Mouse (Mus musculus) cerebellum, adult 8-10 months (tissue): ENCODE results near the gene Tank.
A peak's percentile ranks its signal among the peaks of the same experiment; 100 is the strongest.

ENCODE experiments used
- DNase-seq: peaks from one replicate; pipeline ENCODE4 v3.0.0; 2022

The Tank gene

GRCm38 (mm10) chr2:61578433-61578832 lies at the start of gene Tank:
Gene Tank, plus strand, starts transcription at chr2:61578585.
- DNase-seq, result no peak

- no peak for DNase-seq
Observed at GRCm38 (mm10) chr2:61532326-61532725, 46.1 kb upstream of the Tank start.

- peak; percentile 38 for DNase-seq
Observed at GRCm38 (mm10) chr2:61533131-61533530, 45.3 kb upstream of the Tank start.

GRCm38 (mm10) chr2:61536901-61537300 lies 41.5 kb upstream of the Tank start:
- no peak for DNase-seq

GRCm38 (mm10) chr2:61539378-61539777 lies 39.0 kb upstream of the Tank start:
- no peak for DNase-seq

GRCm38 (mm10) chr2:61542426-61542825 lies 36.0 kb upstream of the Tank start:
- no peak for DNase-seq

- DNase-seq, result no peak
Observed at GRCm38 (mm10) chr2:61545666-61546065, 32.7 kb upstream of the Tank start.

- DNase-seq, result no peak
Observed at GRCm38 (mm10) chr2:61548021-61548420, 30.4 kb upstream of the Tank start.

GRCm38 (mm10) chr2:61551680-61552079 lies 26.7 kb upstream of the Tank start:
- no peak for DNase-seq

GRCm38 (mm10) chr2:61555367-61555766 lies 23.0 kb upstream of the Tank start:
- no peak for DNase-seq

GRCm38 (mm10) chr2:61555825-61556224 lies 22.6 kb upstream of the Tank start:
- DNase-seq, result no peak

- no peak for DNase-seq
Observed at GRCm38 (mm10) chr2:61556639-61557038, 21.7 kb upstream of the Tank start.

- DNase-seq, result no peak
Observed at GRCm38 (mm10) chr2:61557848-61558471, 20.4 kb upstream of the Tank start.

- DNase-seq, result no peak
Observed at GRCm38 (mm10) chr2:61561058-61561457, 17.3 kb upstream of the Tank start.

- no peak for DNase-seq
Observed at GRCm38 (mm10) chr2:61563202-61563601, 15.2 kb upstream of the Tank start.

- no peak for DNase-seq
Observed at GRCm38 (mm10) chr2:61567045-61567783, 11.2 kb upstream of the Tank start.

GRCm38 (mm10) chr2:61569181-61569580 lies 9.2 kb upstream of the Tank start:
- DNase-seq, result no peak

- DNase-seq, result no peak
Observed at GRCm38 (mm10) chr2:61571343-61571955, 6.9 kb upstream of the Tank start.

- no peak for DNase-seq
Observed at GRCm38 (mm10) chr2:61576497-61576896, 1.9 kb upstream of the Tank start.

- no peak for DNase-seq
Observed at GRCm38 (mm10) chr2:61576928-61577695, 1.3 kb upstream of the Tank start.

- no peak for DNase-seq
Observed at GRCm38 (mm10) chr2:61577696-61578062, 706 bp upstream of the Tank start.

- DNase-seq, result no peak
Observed at GRCm38 (mm10) chr2:61579501-61579990, 1.2 kb downstream of the Tank start.

- DNase-seq, result no peak
Observed at GRCm38 (mm10) chr2:61580091-61580490, 1.7 kb downstream of the Tank start.
